Mouse (Mus musculus): ENCODE results near the gene Gng3.
A peak's percentile ranks its signal among the peaks of the same experiment; 100 is the strongest.
"Not testable (repeated sequence)": the region's sequence is repeated elsewhere in the genome, so short reads cannot be mapped to it uniquely, and the experiment has no call there.

The Gng3 gene

DNA sequence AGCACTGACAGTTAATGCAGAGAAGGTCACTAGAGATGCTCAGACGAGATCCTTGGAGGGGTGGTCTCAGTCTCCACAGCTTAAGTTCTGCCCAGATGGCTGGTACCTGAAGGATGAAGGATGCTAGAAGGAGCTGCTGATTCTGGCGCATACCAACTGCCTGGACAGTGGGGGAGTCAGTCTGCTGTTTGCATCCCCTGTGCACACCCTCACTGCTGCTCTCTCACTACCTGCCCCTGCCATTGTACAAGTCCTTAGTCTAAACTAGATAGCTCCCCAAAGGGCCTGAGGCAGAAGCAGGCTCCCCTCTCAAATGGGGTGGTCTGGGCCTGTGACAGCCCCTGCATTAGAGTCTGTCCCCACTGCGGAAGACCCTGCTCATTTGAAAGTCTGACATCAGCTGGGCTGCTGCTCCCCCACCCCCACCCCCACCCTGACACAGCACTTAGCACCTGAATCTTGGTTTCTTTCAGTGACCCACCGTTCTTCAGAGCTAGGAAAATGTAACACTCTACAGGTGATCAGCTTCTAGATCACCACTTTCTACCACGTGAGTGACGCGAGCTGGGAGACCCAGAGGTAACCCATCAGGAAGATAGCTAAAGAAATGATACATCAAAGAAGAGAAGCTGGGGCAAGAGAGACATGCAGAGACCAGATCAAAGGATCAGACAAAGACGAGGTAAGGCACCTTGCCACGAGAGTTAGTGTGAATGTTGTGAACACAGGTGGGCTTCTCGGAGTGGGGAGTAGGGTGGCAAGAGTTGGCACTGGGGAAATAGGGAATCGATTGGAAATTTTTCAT lies at the start of gene Gng3:
Gene Gng3 (minus strand): TSS at position 92 of the 805 bp plus-strand sequence.
- peak; percentile 35 to 59 for DNase-seq (ENCODE audit: inconsistent age in 2 of 2, low spot score in 1 of 2)

DNA sequence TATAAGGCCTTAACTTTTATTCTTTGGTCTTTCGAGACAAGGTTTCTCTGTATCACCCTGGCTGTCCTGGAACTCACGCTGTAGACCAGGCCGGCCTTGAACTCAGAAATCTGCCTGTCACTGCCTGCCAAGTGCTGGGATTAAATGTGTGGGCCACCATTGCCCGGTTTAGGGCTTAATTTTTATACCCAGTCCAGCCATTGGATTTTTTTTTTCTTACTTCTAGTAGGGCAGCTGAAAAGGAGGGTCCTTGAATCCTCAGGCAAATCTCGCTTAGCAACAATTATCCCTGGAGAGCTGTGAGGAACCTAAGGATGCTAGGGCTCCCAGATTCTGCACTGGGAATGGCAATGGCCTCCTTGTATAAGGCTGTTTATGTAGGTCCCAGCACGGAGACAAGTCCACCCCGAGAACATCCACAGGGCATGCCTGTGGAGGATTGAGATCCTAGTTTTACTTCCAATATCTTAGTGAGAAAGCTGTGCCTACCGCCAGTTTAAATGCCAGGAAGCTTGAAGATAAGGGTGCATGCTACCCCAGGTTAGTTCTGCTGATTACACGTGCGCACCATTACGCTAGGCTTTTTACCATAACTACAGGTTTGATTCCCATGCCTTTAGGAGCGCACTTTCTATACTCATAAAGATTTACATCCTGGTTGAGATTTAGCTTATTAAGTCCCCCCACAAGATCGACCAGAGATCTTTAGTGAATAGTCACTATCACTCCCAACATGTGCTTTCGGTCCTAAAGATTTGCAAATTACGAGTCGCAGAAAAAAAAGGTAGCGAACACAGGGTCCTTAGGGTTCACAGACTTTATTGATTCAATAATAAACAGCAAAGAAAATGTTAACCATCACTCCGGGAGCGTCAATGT lies 48.8 kb upstream of the Gng3 start:
- peak in 1 of 2 experiments; percentile 63 for DNase-seq (ENCODE audit: inconsistent age in 2 of 2, low spot score in 1 of 2)

DNA sequence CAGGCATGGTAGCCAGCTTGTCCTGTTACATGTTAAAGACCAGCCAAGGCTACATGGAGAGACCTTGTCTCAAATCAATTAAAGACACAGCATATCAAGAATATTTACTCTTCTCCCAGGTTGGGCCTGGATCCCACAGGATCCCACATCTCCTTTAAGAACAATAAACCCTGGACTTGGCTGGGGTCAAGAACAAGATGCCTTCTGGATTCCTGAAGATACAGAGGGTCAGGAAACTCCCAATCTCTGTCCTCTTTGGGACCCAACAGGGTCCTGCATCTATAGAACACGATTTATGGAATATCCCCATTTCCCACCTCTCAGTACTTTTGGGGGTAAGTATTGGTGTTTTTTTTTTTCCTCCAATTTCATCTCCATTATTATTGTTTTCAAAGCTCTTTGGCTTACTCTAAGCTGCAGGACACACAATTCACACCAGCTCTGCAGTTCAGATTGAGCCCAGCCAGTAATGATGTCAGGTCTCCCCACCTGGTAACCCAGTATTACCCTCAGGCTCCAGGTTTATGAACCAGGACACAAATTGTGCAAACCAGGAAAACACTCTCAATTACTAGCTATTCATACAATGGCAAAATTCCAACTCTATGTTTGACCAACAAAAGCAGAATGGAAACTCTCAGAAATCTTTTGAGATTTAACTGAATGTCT lies 48.1 kb upstream of the Gng3 start:
- DNase-seq (ENCODE audit: inconsistent age in 2 of 2, low spot score in 1 of 2), result no peak

DNA sequence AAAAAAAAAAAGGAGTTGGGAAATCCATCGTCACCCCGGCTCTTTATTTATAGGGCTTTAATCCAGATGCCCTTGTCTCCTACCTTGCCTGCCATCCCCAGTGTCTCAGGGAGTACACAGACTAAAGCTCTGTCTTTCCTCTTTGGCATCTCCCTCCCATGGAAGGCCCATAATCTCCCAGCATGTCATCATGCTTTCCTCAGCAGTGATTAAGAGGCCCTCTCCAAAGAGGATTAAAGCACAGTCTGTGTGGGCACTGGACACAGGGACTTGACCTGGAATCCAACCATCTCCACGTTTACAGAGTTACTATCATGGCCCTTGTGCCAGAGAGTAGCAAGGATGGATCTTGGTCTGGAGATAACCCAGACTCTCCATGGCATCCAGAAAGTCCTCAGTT lies 44.6 kb upstream of the Gng3 start, which contains the start of the genes Lbhd1 and Gm49403:
Gene Lbhd1 (plus strand): TSS at position 117 of the 400 bp plus-strand sequence.
Gene Gm49403 (plus strand): TSS at position 315 of the 400 bp plus-strand sequence.
- no peak for DNase-seq (ENCODE audit: inconsistent age in 2 of 2, low spot score in 1 of 2)

DNA sequence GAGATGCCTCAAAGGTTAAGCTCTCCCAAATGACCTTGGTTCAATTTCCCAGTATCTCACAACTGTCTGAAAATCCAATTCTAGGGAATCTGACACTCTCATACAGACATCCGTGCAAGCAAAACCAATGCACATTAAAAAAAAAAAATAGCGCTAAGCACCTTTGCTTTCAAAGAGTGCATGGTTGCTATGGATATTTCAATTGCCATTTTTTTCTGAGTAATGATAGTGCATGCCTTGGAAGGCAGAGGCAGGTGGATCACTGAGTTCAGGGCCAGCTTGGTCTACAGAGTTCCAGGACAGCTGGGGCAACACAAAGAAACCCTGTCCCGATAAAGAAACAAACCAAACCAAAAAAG lies 42.0 kb upstream of the Gng3 start:
- DNase-seq (ENCODE audit: inconsistent age in 2 of 2, low spot score in 1 of 2), result no peak

DNA sequence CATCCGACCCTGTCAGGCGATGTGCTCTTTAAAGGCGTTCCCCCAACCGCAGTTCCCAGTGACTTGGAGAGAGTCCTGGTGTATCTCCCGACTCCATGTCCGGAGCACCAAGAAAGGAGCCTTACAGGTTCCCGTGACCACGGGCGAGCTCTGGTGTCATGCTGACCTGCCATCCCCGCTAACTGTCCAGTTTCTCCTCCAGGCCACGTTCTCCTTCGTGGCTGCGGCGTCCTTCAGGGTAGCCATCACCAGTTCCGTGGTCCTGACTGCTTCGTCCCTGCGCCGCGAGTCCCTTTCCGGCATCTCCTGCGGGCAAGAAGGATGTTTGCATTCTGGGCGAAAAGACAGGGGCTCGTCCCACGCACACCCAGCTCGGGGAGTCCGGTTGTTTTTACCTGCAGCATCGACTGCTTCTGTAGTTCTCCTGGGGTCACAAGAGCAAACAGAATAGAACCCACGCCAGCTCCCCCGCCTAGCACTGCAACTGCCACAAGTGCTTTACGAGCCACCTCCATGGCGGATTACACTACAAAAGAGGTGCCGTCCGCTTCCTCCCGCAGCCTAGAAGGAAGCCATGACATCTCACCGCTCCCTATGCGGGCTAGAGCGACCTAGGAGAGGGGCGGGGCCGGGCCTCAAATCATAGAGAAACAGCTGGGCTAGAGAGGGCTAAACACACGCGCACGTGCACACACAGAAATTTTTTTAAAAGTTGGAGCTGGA lies 41.5 kb upstream of the Gng3 start, which contains the start of gene Uqcc3:
Gene Uqcc3 (minus strand): TSS at position 613 of the 723 bp plus-strand sequence.
- peak; percentile 93 to 97 for DNase-seq (ENCODE audit: inconsistent age in 2 of 2, low spot score in 1 of 2)

DNA sequence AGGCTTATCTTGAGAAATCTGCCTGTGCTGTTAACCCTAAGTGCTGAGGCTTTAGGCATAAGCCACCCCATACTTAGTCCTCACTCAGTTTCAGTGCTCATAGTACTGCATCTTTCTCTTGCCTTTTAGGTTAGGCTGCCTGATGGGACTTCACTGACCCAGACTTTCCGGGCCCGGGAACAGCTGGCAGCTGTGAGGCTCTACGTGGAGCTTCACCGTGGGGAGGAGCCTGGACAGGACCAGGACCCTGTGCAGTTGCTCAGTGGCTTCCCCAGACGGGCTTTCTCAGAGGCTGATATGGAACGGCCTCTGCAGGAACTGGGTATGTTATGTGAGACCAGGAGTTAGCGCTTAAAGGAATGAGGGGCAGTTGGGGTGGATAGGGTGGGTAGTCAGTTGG lies 36.0 kb upstream of the Gng3 start:
- no peak for DNase-seq (ENCODE audit: inconsistent age in 2 of 2, low spot score in 1 of 2)

DNA sequence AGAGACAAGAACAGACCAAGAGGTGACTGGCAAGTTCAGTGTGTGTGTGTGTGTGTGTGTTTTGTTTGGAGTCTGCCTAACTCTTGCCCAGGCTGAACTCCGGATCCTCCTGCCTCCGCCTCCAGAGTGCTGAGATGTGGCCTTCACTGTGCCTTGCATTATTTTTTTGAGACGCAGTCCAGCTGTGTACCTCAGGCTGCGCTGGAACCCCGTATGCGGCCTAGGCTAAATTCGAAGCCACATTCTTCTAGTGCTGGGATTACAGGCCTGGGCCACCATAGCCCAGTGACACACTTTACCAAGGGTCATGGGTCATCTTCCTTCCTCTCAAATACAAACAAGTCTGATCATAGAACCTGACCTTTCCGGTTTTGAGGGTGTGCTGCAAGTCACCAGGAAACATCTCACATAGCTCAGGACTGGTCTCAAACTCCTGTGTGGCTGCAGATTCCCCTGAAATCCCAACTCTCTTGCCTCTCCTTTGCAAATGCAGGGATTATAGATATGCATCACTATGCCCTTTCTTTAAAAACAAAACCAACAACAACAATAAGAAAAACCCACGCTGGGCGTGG lies 33.4 kb upstream of the Gng3 start:
- DNase-seq (ENCODE audit: inconsistent age in 2 of 2, low spot score in 1 of 2), result peak in 1 of 2 experiments; percentile 60

DNA sequence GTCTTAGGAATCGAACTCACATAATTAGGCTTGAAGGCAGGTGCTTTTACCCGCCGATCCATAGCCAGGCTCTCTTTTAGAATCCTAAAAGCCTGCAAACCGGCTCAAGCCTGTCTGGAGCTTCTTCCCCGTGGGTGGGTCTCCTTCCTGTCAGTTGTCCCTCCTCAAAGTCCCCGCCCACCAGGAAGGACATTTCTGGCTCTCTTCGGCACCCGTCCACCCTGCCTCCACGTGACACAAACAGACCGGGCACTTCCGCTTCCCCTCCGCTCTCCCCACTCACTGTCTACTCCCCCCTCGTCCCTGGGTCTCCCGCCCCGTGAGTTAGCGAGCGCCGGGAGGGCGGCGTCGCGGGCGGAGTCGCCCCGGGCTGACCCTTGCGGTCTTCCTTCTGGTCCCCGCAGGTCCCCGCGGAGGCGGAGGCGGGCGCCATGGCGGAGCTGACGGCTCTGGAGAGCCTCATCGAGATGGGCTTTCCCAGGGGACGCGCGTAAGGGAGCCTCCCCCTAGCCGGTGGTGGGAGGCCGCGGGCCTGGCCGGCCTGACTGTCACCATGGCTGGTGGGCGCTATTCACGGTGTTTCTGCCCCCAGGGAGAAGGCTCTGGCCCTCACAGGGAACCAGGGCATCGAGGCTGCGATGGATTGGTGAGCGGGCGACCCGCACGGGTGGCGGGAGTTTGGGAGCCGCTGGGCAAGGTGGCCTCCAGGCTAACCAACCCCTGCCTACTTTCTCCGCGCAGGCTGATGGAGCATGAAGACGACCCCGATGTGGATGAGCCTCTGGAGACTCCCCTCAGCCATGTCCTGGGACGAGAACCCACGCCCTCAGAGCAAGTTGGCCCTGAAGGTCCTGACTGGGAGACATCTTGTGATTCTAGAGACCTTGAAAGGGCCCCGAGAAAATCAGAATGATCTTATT lies 32.5 kb upstream of the Gng3 start, which contains the start of gene Ubxn1:
Gene Ubxn1 (plus strand): TSS at position 230 of the 920 bp plus-strand sequence.
- DNase-seq (ENCODE audit: inconsistent age in 2 of 2, low spot score in 1 of 2), result peak; percentile 99

DNA sequence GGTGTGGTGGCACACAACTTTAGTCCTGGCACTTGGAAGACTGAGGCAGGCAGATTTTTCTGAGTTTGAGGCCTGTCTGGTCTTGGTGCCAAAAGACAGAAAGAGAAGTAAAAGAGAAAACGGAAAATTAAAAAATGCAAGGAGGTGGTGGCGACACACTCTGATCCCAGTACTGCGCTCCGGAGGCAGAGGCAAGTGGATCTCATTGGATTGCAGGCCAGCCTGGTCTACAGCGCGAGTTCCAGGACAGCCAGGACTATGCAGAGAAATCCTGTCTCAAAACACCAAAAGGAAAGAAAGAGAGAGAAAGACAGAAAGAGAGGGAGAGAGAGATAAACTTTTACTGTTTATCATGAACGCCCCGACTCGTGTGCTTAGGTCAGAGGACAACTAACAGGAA lies 31.8 kb upstream of the Gng3 start:
- DNase-seq (ENCODE audit: inconsistent age in 2 of 2, low spot score in 1 of 2), result no peak

DNA sequence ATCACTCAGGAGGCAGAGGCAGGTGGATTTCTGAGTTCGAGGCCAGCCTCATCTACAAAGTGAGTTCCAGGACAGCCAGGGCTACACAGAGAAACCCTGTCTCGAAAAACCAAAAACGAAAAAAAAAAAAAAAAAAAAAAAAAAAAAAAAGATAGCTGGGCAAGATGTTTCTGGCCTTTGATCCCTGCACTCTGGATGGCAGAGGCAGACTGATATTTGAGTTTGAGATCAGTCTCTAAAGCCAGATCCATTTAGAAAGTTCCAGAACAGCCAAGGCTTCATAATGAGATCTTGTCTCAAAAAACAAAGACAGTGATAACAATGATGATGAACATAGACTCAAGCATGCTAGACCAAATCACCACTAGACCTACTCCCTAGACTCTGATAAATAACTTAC lies 31.4 kb upstream of the Gng3 start:
- DNase-seq (ENCODE audit: inconsistent age in 2 of 2, low spot score in 1 of 2), result not testable (repeated sequence)

DNA sequence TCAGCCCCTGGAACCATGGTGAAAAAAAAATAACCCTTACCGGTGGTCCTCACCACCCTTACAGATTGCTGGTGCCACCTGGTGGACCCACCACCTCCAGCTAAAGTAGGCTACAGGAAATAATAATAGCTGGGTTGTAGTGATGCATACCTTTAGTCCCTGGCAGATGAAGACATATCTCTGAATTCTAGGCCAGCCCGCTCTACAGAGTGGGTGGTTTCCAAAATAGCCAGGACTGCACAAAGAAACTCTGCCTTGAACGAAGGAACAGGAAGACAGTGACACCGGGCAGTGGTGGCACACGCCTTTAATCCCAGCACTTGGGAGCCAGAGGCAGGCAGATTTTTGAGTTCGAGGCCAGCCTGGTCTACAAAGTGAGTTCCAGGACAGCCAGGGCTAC lies 25.3 kb upstream of the Gng3 start:
- no peak for DNase-seq (ENCODE audit: inconsistent age in 2 of 2, low spot score in 1 of 2)

DNA sequence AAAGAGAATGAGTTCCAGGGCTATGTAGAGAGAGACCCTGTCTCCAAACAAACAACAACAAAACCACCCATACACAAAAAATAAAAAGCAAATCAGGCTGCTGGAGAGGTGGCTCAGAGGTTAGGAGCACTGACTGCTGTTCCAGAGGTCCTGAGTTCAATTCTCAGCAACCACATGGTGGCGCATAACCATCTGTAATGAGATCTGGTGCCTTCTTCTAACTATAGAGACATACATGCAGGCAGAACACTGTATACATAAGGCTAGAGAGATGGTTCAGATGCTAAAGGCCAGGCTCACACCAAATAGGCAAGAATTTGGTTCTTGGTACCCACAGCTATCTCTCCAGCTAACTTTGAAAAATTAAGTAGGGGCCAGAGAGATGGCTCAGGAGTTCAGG lies 20.0 kb upstream of the Gng3 start:
- peak in 1 of 2 experiments; percentile 70 for DNase-seq (ENCODE audit: inconsistent age in 2 of 2, low spot score in 1 of 2)

DNA sequence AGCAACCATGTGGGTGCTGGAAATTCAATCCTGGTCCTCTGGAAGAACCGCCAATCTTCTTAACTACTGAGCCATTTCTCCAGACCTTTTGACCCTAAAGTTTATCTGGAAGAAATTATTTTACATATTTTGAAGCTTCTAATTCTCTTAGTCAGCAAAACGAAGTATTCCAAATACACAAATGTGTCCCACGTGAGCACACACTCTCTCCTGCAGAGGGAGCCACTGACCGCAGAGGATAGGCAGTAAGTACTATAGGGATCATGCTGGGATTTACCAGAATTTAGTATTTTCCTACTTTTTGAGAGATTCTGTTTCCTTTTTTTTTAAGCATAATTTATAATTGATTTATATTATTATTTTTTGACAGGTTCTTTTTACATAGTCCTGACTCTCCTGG lies 18.7 kb upstream of the Gng3 start:
- DNase-seq (ENCODE audit: inconsistent age in 2 of 2, low spot score in 1 of 2), result peak; percentile 61 to 86

DNA sequence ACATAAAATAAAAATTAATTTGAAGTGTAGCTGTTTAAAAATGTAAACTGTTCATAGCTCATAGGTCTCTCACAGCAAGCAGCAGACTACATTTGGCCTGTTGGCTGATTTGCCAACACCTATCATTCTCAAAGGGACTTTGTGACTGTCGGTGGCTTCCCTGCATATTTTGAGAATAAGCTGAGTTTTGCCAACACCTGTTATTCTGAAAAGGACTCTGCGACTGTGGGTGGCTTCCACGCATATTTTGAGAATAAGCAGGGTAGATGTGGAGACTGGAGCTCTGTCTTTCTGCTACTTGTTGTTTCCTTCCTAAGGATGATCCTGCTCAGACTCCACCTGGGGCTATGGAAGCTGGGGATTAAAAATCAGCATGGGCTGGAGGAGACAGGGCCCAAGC lies 14.1 kb upstream of the Gng3 start:
- DNase-seq (ENCODE audit: inconsistent age in 2 of 2, low spot score in 1 of 2), result no peak

DNA sequence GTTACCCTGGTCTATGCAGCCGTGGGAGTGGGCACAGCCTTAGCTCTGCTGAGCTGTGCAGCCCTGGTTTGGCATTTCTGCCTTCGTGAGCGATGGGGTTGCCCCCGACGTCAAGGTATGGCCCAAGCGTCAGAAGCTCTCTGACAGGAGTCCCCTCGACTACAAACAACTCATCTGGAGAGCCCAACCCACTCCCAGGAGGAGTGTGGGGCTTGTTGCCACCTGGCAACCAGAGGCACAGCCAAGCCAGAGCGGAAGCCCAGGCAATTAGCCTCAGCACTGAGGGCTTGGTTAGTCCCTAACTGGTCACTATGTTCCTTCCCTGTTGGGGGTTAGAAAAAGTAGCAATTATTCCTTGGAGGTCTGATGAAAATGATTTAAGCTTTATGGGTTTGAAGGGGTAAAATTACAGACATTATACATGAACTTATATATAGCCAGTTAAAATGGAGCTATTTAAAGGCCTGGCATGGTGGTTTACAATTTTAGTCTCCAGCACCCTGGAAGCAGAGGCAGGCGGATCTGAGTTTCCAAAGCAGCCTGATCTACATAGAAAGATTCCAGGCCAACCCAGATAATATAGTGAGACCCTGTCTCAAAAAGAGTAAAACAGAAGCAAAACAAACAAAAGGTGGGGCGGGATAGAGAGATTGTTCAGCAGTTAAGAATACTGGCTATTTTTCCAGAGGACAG lies 13.4 kb upstream of the Gng3 start:
- no peak for DNase-seq (ENCODE audit: inconsistent age in 2 of 2, low spot score in 1 of 2)

DNA sequence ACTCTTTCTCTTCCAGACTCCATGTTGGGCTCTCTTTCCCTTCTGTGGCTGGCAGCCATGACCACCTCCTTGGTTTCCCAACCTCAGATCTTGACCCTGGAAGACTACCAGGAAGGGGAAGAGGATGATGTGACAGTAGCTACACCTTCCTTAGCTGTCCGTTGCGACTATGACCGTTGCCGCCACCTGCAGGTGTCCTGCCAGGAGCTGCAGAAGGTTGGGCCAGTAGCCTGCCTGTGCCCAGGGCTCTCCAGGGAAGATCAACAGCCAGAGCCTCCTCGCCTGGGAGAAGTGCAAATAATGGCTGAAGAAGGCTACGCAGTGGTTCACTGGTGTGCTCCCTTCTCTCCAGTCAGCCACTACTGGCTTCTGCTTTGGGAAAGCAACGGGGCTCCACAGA lies 12.6 kb upstream of the Gng3 start:
- DNase-seq (ENCODE audit: inconsistent age in 2 of 2, low spot score in 1 of 2), result no peak

DNA sequence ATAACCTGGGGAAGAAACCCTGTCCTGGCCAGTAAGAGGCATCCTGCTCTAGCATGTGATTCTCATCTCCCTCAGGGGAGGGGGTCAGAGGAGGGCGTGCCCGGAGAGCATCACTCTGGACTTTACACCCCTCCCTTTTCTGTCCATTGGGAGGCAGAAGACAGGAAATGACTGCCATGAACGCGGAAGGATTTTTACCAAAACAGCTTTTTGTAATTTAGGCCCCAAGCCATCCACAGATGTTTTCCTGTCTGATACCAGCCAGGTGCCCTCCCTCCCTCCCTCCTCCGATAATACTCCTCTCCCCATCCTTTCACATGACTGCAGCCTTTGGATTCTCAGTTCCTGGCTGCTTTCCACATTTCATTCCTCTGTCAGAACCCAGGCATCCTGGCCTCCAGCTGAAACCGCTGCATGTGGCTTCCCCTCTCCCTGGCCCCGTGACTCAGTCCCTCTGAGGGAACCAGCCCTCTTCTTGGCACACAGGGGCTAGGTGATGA lies 11.5 kb upstream of the Gng3 start, which contains the start of gene Lrrn4cl:
Gene Lrrn4cl (plus strand): TSS at position 367 of the 500 bp plus-strand sequence.
- DNase-seq (ENCODE audit: inconsistent age in 2 of 2, low spot score in 1 of 2), result peak; percentile 56 to 68
